Mouse (Mus musculus): ENCODE results near the gene Wscd2.
"Not testable (repeated sequence)": the region's sequence is repeated elsewhere in the genome, so short reads cannot be mapped to it uniquely, and the experiment has no call there.

DNA sequence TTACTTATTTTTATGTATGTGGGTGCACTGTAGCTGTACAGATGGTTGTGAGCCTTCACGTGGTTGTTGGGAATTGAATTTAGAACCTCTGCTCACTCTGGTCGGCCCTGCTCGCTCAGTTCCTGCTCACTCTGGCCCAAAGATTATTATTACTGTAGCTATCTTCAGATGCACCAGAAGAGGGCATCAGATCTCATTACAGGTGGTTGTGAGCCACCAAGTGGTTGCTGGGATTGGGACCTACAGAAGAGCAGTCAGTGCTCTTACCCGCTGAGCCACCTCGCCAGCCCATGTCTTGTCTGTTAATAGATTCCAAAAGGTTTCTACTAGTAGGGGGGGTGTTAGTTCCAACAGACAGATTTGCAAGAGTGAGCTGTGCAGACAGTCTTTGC lies 96.3 kb downstream of the Wscd2 start:
- not testable (repeated sequence) for TF ChIP-seq POLR2A (IDR thresholded peaks at IDR 0.05; ENCODE audit: insufficient read length, low read depth); TCF12 (IDR thresholded peaks at IDR 0.05; ENCODE audit: insufficient read depth, poor library complexity, severe bottlenecking); E2F4 (IDR thresholded peaks at IDR 0.05; ENCODE audit: insufficient read depth); MAX (IDR thresholded peaks at IDR 0.05; ENCODE audit: low read depth); MYOD1 (IDR thresholded peaks at IDR 0.05; ENCODE audit: control insufficient read depth in 1 of 3, insufficient read length in 2 of 3, low read depth in 2 of 3); USF1 (IDR thresholded peaks at IDR 0.05; ENCODE audit: low read depth); CEBPB (IDR thresholded peaks at IDR 0.05; ENCODE audit: insufficient read depth, poor library complexity, severe bottlenecking); POLR2AphosphoS2 (IDR thresholded peaks at IDR 0.05; ENCODE audit: insufficient read length, low read depth); SRF (IDR thresholded peaks at IDR 0.05; ENCODE audit: control insufficient read depth, insufficient read length, low read depth); MYOG (IDR thresholded peaks at IDR 0.05; ENCODE audit: control insufficient read depth in 1 of 3, insufficient read depth in 1 of 3, insufficient read length in 2 of 3, low read depth in 2 of 3); REST (IDR thresholded peaks at IDR 0.05; ENCODE audit: insufficient read depth, insufficient read length)
